Mouse (Mus musculus) T-helper 17 cell (primary cell): ENCODE data around the gene Sec14l1.

Source experiments
- in situ Hi-C, 2 experiments: fragments of 300-600 bp; cut with MboI, MseI; formaldehyde crosslinking; loops; 1 replicate in 1 of 2; 2 replicates in 1 of 2; pipeline ENCODE4 v1.15.1; 2025; ENCODE audit warnings: high pct_unique_total_duplicates in 2 of 2

The Sec14l1 gene

DNA sequence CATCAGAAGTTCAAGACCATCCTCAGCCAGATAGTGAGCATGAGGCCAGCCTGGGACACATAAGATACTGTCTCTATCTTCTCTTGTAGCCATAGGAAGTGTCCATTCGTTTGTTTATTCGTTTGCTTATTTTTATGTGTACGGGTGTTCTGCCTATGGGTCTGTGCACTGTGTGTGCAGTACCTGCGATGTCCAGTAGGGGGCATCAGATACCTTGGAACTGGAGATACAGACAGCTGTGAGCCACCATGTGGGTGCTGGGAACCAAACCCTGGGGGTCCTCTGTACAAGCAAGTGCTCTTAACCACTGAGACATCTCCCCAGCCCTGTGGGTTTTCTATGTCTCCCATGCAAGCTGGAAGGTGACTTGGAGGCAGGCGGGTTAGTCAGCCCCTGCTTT, 64.9 kb downstream of the Sec14l1 start:
- in situ Hi-C loops: loop anchor here (5.0 kb wide), 1 partner anchor 103 kb away; no protein-coding TSS in a partner anchor

DNA sequence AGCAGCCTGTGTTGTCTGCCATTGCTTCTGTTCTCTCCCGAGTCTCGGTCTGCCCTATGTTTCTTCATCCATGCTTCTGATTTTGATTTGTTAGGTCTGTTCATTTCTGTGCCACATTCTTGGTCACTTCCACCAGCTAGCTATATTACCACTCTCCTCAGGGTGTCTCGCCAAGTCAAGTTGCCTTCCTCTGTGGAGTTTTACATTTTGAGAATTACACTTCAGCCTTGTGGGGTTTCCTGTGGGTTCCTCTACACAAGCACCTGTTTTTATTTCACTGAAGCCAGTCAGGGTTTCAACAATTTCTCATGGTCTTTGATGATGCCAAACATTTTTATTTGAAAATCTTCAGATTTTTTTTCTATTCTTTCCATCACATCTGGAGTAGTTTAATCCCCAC, 67.8 kb downstream of the Sec14l1 start:
- in situ Hi-C loops: no loop called here

DNA sequence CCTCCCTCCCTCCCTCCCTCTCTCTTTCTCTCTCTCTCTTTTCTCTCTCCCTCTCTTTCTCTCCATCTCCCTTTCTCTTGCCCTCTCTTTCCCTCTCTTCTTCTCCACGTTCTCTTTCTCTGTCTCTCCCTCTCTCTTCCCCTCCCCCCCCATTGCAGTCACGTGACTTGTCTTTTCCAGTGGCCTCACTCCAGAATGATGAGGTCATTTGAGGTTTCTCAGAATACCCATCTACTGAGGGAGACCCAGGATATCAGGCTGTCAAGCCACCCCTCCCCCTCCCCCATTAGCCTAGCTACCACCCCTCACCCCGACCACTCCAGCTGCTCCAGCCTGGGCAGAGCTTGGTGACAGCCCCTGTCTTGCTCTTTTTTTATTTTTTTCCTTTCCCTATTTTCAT, 68.3 kb downstream of the Sec14l1 start:
- in situ Hi-C loops: no loop called here

DNA sequence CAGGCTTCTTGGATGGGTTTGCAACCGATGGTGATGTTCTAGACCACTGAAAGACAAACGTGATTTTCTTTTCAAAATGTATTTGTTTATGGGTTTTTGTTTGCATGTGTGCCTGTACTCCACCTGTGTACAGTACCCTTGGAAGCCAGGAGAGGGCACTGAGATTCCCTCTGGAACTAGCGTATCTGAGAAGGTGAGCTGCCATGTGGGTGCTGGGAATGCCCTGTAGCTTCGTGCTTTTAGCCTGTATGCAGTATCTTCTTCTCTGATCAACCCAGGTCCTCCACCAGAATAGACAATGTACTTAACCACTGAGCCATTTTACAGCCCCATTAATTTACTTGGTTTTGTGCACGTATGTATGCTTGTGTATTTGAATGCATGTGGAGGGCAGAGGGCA, 68.9 kb downstream of the Sec14l1 start:
- in situ Hi-C loops: no loop called here

DNA sequence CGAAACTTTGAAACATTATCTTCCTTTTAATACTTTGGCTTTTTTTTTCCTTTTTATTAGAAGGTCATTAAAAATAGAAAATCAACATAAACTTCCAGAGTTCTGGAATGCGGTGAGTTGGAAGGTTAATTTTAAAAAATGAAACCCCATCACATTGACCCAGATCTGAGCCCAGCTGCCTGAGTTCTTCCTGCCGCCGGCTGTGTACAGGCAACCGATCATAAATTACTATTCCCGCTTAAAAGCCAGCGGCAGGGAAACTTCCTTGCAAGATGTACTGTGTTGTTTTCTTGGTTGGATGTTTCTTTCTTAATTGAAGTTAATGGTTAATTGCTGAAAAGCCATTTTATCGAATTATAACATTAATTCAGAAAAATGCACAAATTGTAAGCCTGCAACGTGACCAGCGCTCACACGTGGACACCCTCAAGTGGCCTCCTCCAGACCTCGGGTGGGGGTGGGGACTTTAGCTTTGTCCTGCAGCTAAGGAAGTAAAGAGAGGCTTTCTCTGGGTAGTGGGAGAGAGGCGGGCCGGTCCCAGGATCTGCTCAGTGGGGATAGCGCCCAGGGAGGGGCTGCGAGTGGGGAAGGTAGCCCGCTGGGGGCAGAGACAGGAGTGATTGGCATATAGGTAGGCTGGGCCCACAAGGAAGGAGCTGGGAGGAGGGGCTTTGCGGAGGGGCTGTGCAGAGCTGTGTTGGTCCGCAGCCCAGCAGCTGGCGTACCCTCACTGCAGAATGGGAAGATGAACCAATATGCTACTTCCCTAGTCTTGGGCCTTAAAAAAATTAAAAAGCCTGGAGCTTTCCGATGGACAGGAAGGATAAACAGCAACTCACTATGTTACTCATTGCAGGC, 70.3 kb downstream of the Sec14l1 start:
- in situ Hi-C loops: no loop called here

DNA sequence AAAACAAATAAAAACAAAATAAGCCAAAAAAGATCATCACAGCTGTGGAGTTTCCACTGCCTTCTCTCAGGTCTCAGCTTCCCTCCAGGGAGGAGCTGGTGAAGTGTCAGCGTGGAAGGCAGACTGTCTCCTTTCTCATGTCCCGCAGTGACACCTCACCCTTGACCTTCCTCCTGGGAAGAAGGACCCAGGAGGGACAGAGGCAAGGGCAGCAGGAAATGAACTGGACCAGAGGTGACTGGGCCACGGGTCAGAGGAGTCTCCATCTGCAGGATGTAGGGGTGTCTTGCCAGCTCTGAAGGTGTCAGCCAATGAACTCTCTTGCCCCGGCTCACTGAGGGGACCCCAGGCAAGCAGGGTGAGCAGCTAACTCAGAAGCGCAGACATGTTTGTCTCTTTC, 76.6 kb downstream of the Sec14l1 start:
- in situ Hi-C loops: no loop called here

DNA sequence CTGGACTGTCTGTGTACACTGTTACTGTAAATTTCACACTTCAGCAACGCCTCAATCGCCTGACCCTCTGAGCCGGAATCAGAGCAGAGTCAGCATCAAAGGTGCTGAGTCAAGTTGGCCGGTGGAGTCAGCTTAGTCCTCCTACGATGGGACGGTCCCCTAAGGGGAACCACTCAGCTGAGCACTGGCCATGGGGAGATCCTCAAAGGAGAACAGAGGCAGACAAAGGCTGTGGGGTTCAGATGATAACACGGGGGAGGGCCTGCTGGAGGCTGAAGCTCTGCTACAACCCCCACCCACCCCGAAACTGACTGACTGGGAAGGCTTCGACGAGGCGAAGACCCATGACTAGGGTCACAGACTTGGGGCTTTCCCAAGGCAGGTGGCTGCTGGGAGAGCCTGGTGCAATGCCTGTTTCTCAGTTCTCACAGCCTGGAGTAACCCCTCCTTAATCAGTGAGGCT, 79.5 kb downstream of the Sec14l1 start:
- in situ Hi-C loops: no loop called here

DNA sequence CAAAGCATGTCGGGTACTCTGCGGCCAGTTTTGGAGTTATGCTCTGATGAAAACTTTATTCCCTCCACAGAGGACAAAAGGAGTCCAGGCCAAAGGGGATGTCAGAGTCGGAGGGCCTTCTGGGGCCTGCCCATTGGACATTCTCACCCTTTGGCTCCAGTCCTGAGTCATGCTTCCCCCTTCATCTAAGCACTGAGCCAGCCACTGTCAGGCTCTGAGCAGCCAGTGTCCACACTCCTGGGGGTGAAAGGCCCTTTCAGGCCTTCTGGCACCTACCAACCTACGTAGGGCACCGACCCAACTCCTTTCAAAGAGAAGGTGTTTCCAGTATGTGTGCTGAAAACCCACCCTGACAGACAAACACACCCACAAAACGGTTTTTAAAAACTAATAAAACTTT, 80.6 kb downstream of the Sec14l1 start:
- in situ Hi-C loops: no loop called here

DNA sequence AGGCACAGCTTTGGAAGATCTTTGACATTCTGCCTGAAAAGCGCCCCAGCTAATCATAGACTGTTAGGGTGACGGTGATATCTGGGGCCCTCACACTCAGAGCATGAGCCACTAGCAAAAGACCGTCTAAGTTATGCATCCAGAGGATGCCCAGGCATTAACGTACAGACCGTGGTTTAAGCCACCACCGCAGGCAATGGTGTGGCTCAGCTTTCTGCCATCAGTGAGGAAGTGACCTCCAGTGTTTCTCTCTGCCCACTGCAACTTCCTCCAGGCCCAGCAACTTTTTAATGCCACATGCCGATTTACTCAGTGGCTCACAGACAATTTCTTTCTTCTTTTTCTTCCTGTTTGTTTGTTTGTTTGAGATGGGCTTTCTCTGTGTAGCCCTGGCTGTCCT, 81.7 kb downstream of the Sec14l1 start:
- in situ Hi-C loops: no loop called here

DNA sequence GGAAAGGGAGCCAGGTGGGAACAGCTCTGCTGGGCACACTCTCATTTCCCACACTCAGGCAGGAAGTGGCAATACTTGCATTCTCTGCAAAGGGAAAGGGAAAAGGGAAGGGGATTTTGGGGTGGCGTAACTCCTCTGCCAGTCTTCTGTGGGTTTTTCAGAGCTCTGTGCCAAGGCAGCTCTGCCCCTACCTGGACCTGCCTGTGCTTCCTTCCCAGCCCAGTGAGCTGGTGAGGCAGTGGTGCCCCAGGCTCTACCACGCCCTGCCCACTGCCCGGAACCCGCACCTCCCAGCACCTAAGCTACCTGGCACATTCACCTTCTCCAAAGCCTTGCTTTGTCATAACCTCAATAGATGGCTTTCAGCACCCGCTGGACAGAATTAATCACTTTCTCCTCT, 83.2 kb downstream of the Sec14l1 start:
- in situ Hi-C loops: no loop called here

DNA sequence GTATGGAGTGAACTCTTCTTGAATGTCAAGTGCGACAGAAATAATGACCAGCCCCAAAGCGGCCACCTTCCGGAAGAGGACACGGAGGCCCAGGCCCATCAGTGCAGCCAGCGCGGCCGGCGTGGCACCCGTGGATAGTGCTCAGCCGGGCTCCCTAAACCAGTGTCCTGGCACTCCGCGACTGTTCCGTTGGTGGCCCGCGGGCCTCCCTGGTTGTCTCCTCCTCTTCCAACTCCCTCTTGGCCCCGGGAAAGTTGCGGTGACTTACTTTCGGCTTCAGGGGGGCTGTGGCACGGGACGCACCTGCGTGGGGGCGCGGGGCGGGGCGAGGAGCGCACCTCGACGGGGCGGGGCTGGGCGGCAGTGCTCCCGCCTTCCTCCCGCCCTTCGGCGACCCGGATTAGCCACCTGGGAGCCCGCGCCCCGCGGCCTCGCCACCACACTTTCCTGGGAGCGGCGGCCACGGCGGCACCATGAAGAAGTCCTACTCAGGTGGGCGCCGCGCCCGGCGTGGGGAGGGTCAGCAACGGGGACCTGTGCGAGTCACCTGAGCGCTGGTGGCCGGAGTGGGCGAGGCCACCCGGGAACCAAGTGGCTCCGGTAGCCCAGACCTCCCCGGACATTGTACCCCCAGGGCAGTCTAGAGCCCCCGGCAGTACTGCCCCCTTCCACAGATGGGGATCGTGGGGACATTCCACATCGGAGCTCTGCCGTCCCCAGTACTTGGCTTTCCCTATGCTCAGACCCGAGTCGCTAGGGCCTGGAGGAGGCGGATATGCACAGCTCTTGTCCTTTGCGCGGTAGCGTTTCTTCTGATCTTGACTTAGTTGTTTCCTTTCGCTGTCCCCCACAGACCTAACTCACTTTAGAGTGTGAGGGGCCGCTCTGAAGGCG, 84.6 kb downstream of the Sec14l1 start, which contains the start of gene Sept9:
Gene Sept9, plus strand, starts transcription at position 380 of the 894 bp plus-strand sequence.
- in situ Hi-C loops: loop anchor here in 1 of 2 experiments (25.0 kb wide), 1 partner anchor 1588 kb away; no protein-coding TSS in a partner anchor

DNA sequence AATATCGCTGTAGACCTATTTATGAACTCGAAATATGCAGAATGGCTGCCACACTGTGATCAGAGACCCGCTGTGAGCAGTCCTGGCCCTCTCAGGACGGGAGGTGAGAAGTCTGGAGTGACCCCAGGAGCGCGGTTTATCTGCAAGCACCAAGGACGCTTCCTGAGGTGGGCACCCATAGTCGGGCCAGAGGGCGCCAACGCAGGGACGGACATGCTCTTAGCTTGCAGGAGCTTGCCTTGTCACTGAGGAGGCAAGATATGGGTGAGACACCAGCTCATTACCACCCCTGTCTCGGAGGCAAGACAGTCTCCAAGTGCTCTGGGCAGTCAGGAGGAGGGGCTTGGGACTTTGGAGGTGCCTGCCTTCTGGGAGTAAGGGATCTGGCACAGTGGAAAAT, 86.9 kb downstream of the Sec14l1 start:
- in situ Hi-C loops: loop anchor here in 1 of 2 experiments (25.0 kb wide), 1 partner anchor 1585 kb away; no protein-coding TSS in a partner anchor

DNA sequence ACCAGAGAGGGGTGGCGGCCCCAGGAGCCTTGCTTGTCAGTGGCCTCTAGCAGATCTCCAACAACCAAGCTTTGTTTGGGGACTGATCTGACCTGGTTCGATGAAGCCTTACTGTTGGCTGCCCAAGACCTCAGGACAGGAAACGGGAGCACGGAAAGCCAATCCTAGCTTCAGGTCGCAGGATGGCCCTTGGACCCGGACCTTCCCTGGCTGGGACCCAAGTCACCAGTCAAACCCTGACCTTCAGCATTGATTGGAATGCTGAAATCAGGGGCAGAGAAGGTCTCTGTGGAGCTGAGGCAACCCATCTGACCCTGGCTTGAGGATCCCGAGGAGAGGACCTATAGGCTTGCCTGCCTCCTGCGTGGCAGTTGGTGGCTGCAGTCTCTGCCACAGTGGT, 89.6 kb downstream of the Sec14l1 start:
- in situ Hi-C loops: loop anchor here in 1 of 2 experiments (25.0 kb wide), 1 partner anchor 1583 kb away; no protein-coding TSS in a partner anchor

DNA sequence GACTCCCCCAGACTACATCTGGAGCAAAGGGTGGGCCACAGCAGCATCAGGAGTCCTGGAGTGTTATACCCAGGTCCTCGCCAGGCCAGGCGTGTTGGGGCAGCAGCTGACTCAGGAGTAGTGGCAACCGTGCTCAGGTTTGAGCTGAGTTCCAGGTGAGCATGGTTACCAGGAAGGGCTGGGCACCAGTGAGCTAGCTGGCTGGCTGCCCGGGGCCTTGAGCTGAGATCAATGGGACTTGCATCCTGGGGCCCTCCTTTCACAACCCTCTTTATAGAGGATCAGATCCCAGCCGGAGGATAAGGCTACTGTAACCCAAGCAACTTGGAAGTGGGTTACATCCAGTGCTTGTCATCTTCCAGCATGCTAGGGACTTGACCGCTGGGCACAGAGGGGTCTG, 90.1 kb downstream of the Sec14l1 start:
- in situ Hi-C loops: loop anchor here in 1 of 2 experiments (25.0 kb wide), 1 partner anchor 1582 kb away; no protein-coding TSS in a partner anchor

DNA sequence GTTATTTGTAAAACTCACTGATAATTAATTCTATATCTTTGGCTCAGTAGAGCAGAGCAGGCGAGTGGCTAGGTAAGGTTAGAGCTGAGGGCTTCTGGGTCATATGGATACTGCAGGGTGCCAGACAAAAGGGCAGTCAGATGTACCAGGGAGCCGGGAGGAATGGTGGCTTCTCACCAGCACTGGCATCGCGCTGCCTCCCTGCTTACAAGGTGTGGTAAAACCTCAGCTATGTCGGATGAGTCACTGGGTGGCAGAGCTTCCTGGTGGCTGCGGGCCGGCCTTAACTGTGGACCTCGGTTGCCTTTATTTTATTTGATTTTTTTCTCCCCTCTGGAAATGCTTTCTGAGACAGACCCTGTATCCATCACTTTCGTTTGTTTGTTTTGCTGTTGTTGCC, 90.5 kb downstream of the Sec14l1 start:
- in situ Hi-C loops: loop anchor here in 1 of 2 experiments (25.0 kb wide), 1 partner anchor 1582 kb away; no protein-coding TSS in a partner anchor

DNA sequence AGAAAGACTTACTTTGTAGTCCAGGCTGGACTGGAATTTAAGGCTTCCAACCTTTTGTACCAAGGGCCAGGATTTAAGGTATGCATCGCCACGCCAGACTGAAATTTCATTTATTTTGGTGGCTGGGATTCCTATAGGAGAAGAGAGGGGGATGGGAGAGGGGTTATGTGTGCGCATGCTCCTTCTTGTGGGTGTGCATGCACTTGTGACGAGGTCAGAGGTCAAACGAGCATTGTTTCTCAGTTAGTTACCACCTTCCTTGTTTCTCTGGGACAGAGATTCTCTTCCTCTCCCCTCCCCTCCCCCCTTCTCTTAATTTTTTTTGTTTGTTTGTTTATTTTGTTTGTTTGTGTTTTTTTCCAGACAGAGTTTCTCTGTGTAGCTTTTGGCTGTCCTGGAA, 92.5 kb downstream of the Sec14l1 start:
- in situ Hi-C loops: loop anchor here in 1 of 2 experiments (25.0 kb wide), 1 partner anchor 1580 kb away; no protein-coding TSS in a partner anchor

DNA sequence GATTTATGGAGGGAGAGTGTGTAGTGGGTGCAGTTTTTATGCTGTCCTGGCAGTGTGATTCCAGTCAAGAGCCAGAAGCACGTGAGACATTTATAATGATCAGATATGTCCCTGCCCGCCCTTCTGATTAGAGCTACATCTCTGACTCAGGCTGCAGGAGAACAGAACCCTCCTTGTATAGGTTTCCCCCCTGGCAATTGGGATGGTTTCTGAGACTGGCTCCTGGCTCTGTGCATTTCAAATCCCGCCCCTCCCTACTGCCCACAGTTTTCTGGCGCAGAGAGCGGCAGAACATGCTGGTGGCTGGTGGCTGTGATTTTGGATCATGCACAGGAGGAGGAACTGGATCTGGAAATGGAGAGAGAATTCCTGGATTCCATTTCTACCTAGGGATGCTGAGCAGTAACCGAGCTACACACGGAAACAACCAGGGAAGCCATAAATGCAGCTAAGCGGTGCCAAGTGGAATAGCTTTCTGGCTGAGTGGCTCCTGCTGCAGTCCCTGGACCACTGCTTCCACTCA, 93.2 kb downstream of the Sec14l1 start:
- in situ Hi-C loops: loop anchor here in 1 of 2 experiments (25.0 kb wide), 1 partner anchor 1579 kb away; no protein-coding TSS in a partner anchor
